Mouse (Mus musculus) heart, postnatal 14 days (tissue): ENCODE measurements around the gene Tmem235. TPM values are rescaled to one million over a fixed set of nuclear protein-coding genes. Genes with fewer than 3 reads are reported as not detected.
"Not testable (repeated sequence)": the region's sequence is repeated elsewhere in the genome, so short reads cannot be mapped to it uniquely, and the experiment has no call there.

Source experiments
- DNase-seq, 2 experiments: peaks; one replicate each; pipeline ENCODE4 v3.0.0; 2021 to 2022
- intact Hi-C: fragments of 180-260 bp; cut with DNase I; formaldehyde crosslinking; loops from one replicate; pipeline ENCODE4 v1.15.1; 2025
- total RNA-seq, 2 experiments: library from RNA; stranded (reverse); gene quantifications; 2 replicates each; pipeline ENCODE4 v1.2.3; 2021

Tmem235 gene
- total RNA-seq, 2 experiments from 2014 or later: not detected

- intact Hi-C loops: no loop called here
Observed at GRCm38 (mm10) chr11:117830401-117830800, 30.2 kb upstream of the Tmem235 start.

GRCm38 (mm10) chr11:117832086-117832969, 28.2 kb upstream of the Tmem235 start:
- DNase-seq: peak; percentile 70 to 76
- intact Hi-C loops: no loop called here

More at GRCm38 (mm10) chr11:117830401-117830800, 30.2 kb upstream of the Tmem235 start:
- no peak for DNase-seq

- DNase-seq, intact Hi-C loops: not testable (repeated sequence)
Observed at GRCm38 (mm10) chr11:117833509-117833908, 27.0 kb upstream of the Tmem235 start.

GRCm38 (mm10) chr11:117834086-117834485, 26.5 kb upstream of the Tmem235 start:
- DNase-seq: no peak
- intact Hi-C loops: no loop called here

GRCm38 (mm10) chr11:117836306-117836705, 24.2 kb upstream of the Tmem235 start:
- no peak for DNase-seq
- intact Hi-C loops: no loop called here

- intact Hi-C loops: no loop called here
- no peak for DNase-seq
Observed at GRCm38 (mm10) chr11:117838572-117838971, 22.0 kb upstream of the Tmem235 start.

GRCm38 (mm10) chr11:117839021-117839420, 21.5 kb upstream of the Tmem235 start:
- no peak for DNase-seq
- intact Hi-C loops: no loop called here

- no peak for DNase-seq
- intact Hi-C loops: no loop called here
Observed at GRCm38 (mm10) chr11:117840910-117841309, 19.6 kb upstream of the Tmem235 start.

- no peak for DNase-seq
- intact Hi-C loops: no loop called here
Observed at GRCm38 (mm10) chr11:117843434-117843833, 17.1 kb upstream of the Tmem235 start.

GRCm38 (mm10) chr11:117844997-117845396, 15.6 kb upstream of the Tmem235 start:
- intact Hi-C loops: no loop called here

GRCm38 (mm10) chr11:117845651-117846050, 14.9 kb upstream of the Tmem235 start:
- intact Hi-C loops: no loop called here
- DNase-seq: no peak

More at GRCm38 (mm10) chr11:117844997-117845396, 15.6 kb upstream of the Tmem235 start:
- no peak for DNase-seq

- intact Hi-C loops: no loop called here
- DNase-seq: no peak
Observed at GRCm38 (mm10) chr11:117846640-117847039, 13.9 kb upstream of the Tmem235 start.

GRCm38 (mm10) chr11:117847593-117848215, 12.8 kb upstream of the Tmem235 start:
- no peak for DNase-seq
- intact Hi-C loops: no loop called here

- intact Hi-C loops: no loop called here
- peak in 1 of 2 experiments; percentile 49 for DNase-seq
Observed at GRCm38 (mm10) chr11:117848271-117848984, 12.1 kb upstream of the Tmem235 start.

- DNase-seq: peak; percentile 97 to 99
- intact Hi-C loops: no loop called here
Observed at GRCm38 (mm10) chr11:117848985-117849671, 11.4 kb upstream of the Tmem235 start, which contains the start of gene Birc5. Birc5 (plus strand) TSS chr11:117849251.

GRCm38 (mm10) chr11:117852875-117853274, 7.7 kb upstream of the Tmem235 start:
- intact Hi-C loops: no loop called here
- DNase-seq: no peak

GRCm38 (mm10) chr11:117854241-117854640, 6.3 kb upstream of the Tmem235 start:
- intact Hi-C loops: no loop called here
- DNase-seq: no peak

GRCm38 (mm10) chr11:117855360-117855759, 5.2 kb upstream of the Tmem235 start:
- intact Hi-C loops: no loop called here
- DNase-seq: no peak

GRCm38 (mm10) chr11:117855975-117856374, 4.6 kb upstream of the Tmem235 start:
- intact Hi-C loops: no loop called here
- no peak for DNase-seq

GRCm38 (mm10) chr11:117857462-117857861, 3.1 kb upstream of the Tmem235 start:
- DNase-seq: no peak
- intact Hi-C loops: no loop called here
